Mouse (Mus musculus) left cerebral cortex, postnatal 36 days (tissue): ENCODE measurements around the gene Atp13a2. TPM values are rescaled to one million over a fixed set of nuclear protein-coding genes. Genes with fewer than 3 reads are reported as not detected.

Source experiments
- DNase-seq, 2 experiments: peaks; one replicate each; pipeline ENCODE4 v3.0.0; 2021 to 2022; ENCODE audit warnings: low spot score in 2 of 2, mixed read lengths in 1 of 2
- intact Hi-C: fragments of 180-260 bp; cut with DNase I; formaldehyde crosslinking; loops from one replicate; pipeline ENCODE4 v1.15.1; 2025
- total RNA-seq, 2 experiments: library from RNA; stranded (reverse); gene quantifications; 2 replicates each; pipeline ENCODE4 v1.2.3; 2021

Atp13a2 gene
- total RNA-seq, 2 experiments from 2014 or later: 162 to 171 TPM

GRCm38 (mm10) chr4:140960781-140961466 lies 25.7 kb upstream of the Atp13a2 start, which contains the start of gene Sdhb:
Gene Sdhb, plus strand, starts transcription at chr4:140961203.
- intact Hi-C loops: no loop called here
- peak; percentile 96 to 97 for DNase-seq

GRCm38 (mm10) chr4:140961467-140962206 lies 25.0 kb upstream of the Atp13a2 start:
- intact Hi-C loops: no loop called here
- no peak for DNase-seq

- intact Hi-C loops: no loop called here
- DNase-seq: no peak
These were observed 24.3 kb upstream of the Atp13a2 start for GRCm38 (mm10) chr4:140962207-140962909.

GRCm38 (mm10) chr4:140962950-140963349 lies 23.7 kb upstream of the Atp13a2 start:
- DNase-seq: no peak
- intact Hi-C loops: no loop called here

GRCm38 (mm10) chr4:140963941-140964597 lies 22.6 kb upstream of the Atp13a2 start:
- intact Hi-C loops: loop anchor here (2.0 kb wide), 1 partner anchor 67 kb away; no protein-coding TSS in a partner anchor
- DNase-seq: peak in 1 of 2 experiments; percentile 51

- DNase-seq: peak; percentile 59 to 73
- intact Hi-C loops: loop anchor here (2.0 kb wide), 1 partner anchor 66 kb away; no protein-coding TSS in a partner anchor
These were observed 22.1 kb upstream of the Atp13a2 start for GRCm38 (mm10) chr4:140964620-140965019.

- intact Hi-C loops: no loop called here
- no peak for DNase-seq
These were observed 19.1 kb upstream of the Atp13a2 start for GRCm38 (mm10) chr4:140967386-140968159.

- intact Hi-C loops: no loop called here
- no peak for DNase-seq
These were observed 15.0 kb upstream of the Atp13a2 start for GRCm38 (mm10) chr4:140971691-140972090.

GRCm38 (mm10) chr4:140974408-140974807 lies 12.3 kb upstream of the Atp13a2 start:
- DNase-seq: no peak
- intact Hi-C loops: no loop called here

GRCm38 (mm10) chr4:140975356-140975755 lies 11.3 kb upstream of the Atp13a2 start:
- DNase-seq: no peak
- intact Hi-C loops: no loop called here

- DNase-seq: no peak
- intact Hi-C loops: no loop called here
These were observed 9.4 kb upstream of the Atp13a2 start for GRCm38 (mm10) chr4:140977278-140977677.

GRCm38 (mm10) chr4:140977886-140978692 lies 8.6 kb upstream of the Atp13a2 start:
- intact Hi-C loops: no loop called here
- no peak for DNase-seq

GRCm38 (mm10) chr4:140981605-140982004 lies 5.1 kb upstream of the Atp13a2 start:
- intact Hi-C loops: no loop called here

GRCm38 (mm10) chr4:140982808-140983207 lies 3.9 kb upstream of the Atp13a2 start:
- intact Hi-C loops: no loop called here
- no peak for DNase-seq

More at GRCm38 (mm10) chr4:140981605-140982004, 5.1 kb upstream of the Atp13a2 start:
- no peak for DNase-seq

- DNase-seq: peak in 1 of 2 experiments; percentile 35
- intact Hi-C loops: no loop called here
These were observed 3.2 kb upstream of the Atp13a2 start for GRCm38 (mm10) chr4:140983442-140983841.

- no peak for DNase-seq
- intact Hi-C loops: no loop called here
These were observed 2.1 kb upstream of the Atp13a2 start for GRCm38 (mm10) chr4:140984544-140984943.

GRCm38 (mm10) chr4:140986024-140986710 lies 506 bp upstream of the Atp13a2 start:
- intact Hi-C loops: no loop called here
- no peak for DNase-seq

- intact Hi-C loops: no loop called here
- DNase-seq: no peak
These were observed 803 bp downstream of the Atp13a2 start for GRCm38 (mm10) chr4:140987476-140987875.
